In genomic region chr12:12222585-12223290, GRCm38 (mm10) we compare ENCODE assay signal across 16 mouse cellular contexts. TPM values are rescaled to one million over a fixed set of nuclear protein-coding genes. Genes with fewer than 3 reads are reported as not detected.
A peak's percentile ranks its signal among the peaks of the same experiment; 100 is the strongest.
DNase-seq lines count a peak whose midpoint lies in the region; ATAC-seq lines count a peak whose summit lies in the region.
"Had no signal": no experiment of that assay in that cellular context is flagged by ENCODE, and none has a peak within 500 bp of the region (broad histone marks: within the 10 kb centered on the region; RNA-seq: fewer than 3 reads in every experiment).

No protein-coding gene starts in this region.

- no peaks in the 10 kb centered on the region for H3K9me3 ChIP-seq in forebrain, embryonic 12.5 days
- no peaks in the 10 kb centered on the region for H3K9me3 ChIP-seq in kidney, embryonic 15.5 days (replicated peaks)
- H3K9me3 ChIP-seq: embryonic facial prominence, embryonic 13.5 days; forebrain, embryonic 15.5 days; limb, embryonic 15.5 days; midbrain, embryonic 10.5 days; neural tube, embryonic 13.5 days had no signal

- no peaks in the 10 kb centered on the region for H3K36me3 ChIP-seq in forebrain, embryonic 12.5 days (replicated peaks)
- H3K36me3 ChIP-seq in kidney, embryonic 15.5 days = no peaks in the 10 kb centered on the region
- H3K36me3 ChIP-seq: embryonic facial prominence, embryonic 13.5 days; forebrain, embryonic 15.5 days; G1E; limb, embryonic 15.5 days; midbrain, embryonic 10.5 days; neural tube, embryonic 13.5 days had no signal

- 76% methylated on average over 9 of the region's 9 CpGs for WGBS in forebrain, embryonic 12.5 days
- 81% methylated on average over 9 of the region's 9 CpGs for WGBS in kidney, embryonic 15.5 days

- no peak overlapping the region for H3K27ac ChIP-seq in forebrain, embryonic 12.5 days
- H3K27ac ChIP-seq in kidney, embryonic 15.5 days = no peak overlapping the region
- H3K27ac ChIP-seq: embryonic facial prominence, embryonic 13.5 days; limb, embryonic 15.5 days; midbrain, embryonic 10.5 days; neural tube, embryonic 13.5 days had no signal

- H3K4me1 ChIP-seq in forebrain, embryonic 12.5 days = no peaks in the 10 kb centered on the region
- no peaks in the 10 kb centered on the region for H3K4me1 ChIP-seq in kidney, embryonic 15.5 days
- H3K4me1 ChIP-seq: embryonic facial prominence, embryonic 13.5 days; limb, embryonic 15.5 days; midbrain, embryonic 10.5 days; neural tube, embryonic 13.5 days had no signal

- no peak overlapping the region for H3K4me2 ChIP-seq in forebrain, embryonic 12.5 days
- H3K4me2 ChIP-seq in kidney, embryonic 15.5 days = no peak overlapping the region
- H3K4me2 ChIP-seq: embryonic facial prominence, embryonic 13.5 days; forebrain, embryonic 15.5 days; limb, embryonic 15.5 days; neural tube, embryonic 13.5 days had no signal

- no peaks in the 10 kb centered on the region for H3K27me3 ChIP-seq in forebrain, embryonic 12.5 days
- H3K27me3 ChIP-seq in kidney, embryonic 15.5 days = no peaks in the 10 kb centered on the region
- H3K27me3 ChIP-seq: embryonic facial prominence, embryonic 13.5 days; forebrain, embryonic 15.5 days; limb, embryonic 15.5 days; neural tube, embryonic 13.5 days had no signal

- no peak for ATAC-seq in forebrain, embryonic 12.5 days (ENCODE audit: low FRiP score)
- ATAC-seq in kidney, embryonic 15.5 days (replicated peaks; ENCODE audit: low FRiP score) = no peak
- ATAC-seq: forebrain, embryonic 15.5 days had no signal

- peak; percentile 44 for DNase-seq in gastrocnemius, adult 18-20 months (ENCODE audit: low spot score)
- no peak for DNase-seq in gastrocnemius, postnatal 4 days (ENCODE audit: low spot score in 2 of 2)
- peak; percentile 1 for DNase-seq in NIH3T3 (ENCODE audit: low read depth)
- peak; percentile 27 for DNase-seq in gastrocnemius, postnatal 25 days
- peak; percentile 35 for DNase-seq in lung, postnatal 14 days
- no peak for DNase-seq in adrenal gland, adult 8-10 months
- DNase-seq: cerebellum, adult 11-12 months; kidney, adult 9 months had no signal

- no peak overlapping the region for H3K9ac ChIP-seq in forebrain, embryonic 12.5 days
- no peak overlapping the region for H3K9ac ChIP-seq in kidney, embryonic 15.5 days
- H3K9ac ChIP-seq: embryonic facial prominence, embryonic 13.5 days; forebrain, embryonic 15.5 days; limb, embryonic 15.5 days; neural tube, embryonic 13.5 days had no signal

- no peak overlapping the region for H3K4me3 ChIP-seq in forebrain, embryonic 12.5 days (replicated peaks)
- no peak overlapping the region for H3K4me3 ChIP-seq in kidney, embryonic 15.5 days (replicated peaks)
- H3K4me3 ChIP-seq: embryonic facial prominence, embryonic 13.5 days; forebrain, embryonic 15.5 days; limb, embryonic 15.5 days; midbrain, embryonic 10.5 days; neural tube, embryonic 13.5 days had no signal

RNA-seq across cellular contexts. Expression of gene Fam49a, which starts 39.2 kb away (rescaled TPM):
- 1 to 10 TPM; 3.0 to 4.0 TPM for total RNA-seq in gastrocnemius, adult 18-20 months (2021)
- 10 to 100 TPM; 12.8 to 15.9 TPM for total RNA-seq in gastrocnemius, postnatal 4 days (2021)
- 1 to 10 TPM; 4.6 to 6.5 TPM for total RNA-seq in gastrocnemius, postnatal 25 days (2021)
- polyA plus RNA-seq in forebrain, embryonic 12.5 days (2016; fragmentation: Nextera tagmentation; extraction: Ambion mirVana) = 20.4 and 21.1 TPM in 2 replicates
- polyA plus RNA-seq in kidney, embryonic 15.5 days (2015; fragmentation: Nextera tagmentation; extraction: Ambion mirVana) = 6.2 and 6.8 TPM in 2 replicates
- 10 to 100 TPM; 18.2 to 25.3 (median 21.5) TPM for total RNA-seq in adrenal gland, adult 8-10 months (2022)
- polyA plus RNA-seq: G1E had no signal

Comparison
In these comparisons a context has a peak if more than half of its experiments do, and no peak if none do; other contexts are left out.
1. DNase-seq: peak in gastrocnemius, adult 18-20 months (single experiment), NIH3T3 (single experiment), gastrocnemius, postnatal 25 days (single experiment) and lung, postnatal 14 days (single experiment); none in gastrocnemius, postnatal 4 days (0 of 2) and adrenal gland, adult 8-10 months (single experiment).